Mouse (Mus musculus): ENCODE results near the gene Kif1c. TPM values are rescaled to one million over a fixed set of nuclear protein-coding genes. Genes with fewer than 3 reads are reported as not detected.

Kif1c gene
- polyA plus RNA-seq, 1 experiment from 2014 or later = 1.3 TPM

GRCm38 (mm10) chr11:70721072-70721471, 20.7 kb downstream of the Kif1c start:
- peaks cover 52% of the 10 kb centered on the region for H3K36me3 ChIP-seq (ENCODE audit: control insufficient read depth, insufficient read depth, low read length)
- H3K27ac ChIP-seq (ENCODE audit: low read depth, low read length) = no peak overlapping the region
- no peak for ATAC-seq

GRCm38 (mm10) chr11:70724706-70725105, 24.4 kb downstream of the Kif1c start:
- Histone ChIP-seq H3K9ac (ENCODE audit: low read depth, low read length) (no peak overlapping the region), H3K9me3 (ENCODE audit: control insufficient read depth, low read length) (no peaks in the 10 kb centered on the region), H3K27ac (ENCODE audit: low read depth, low read length) (no peak overlapping the region), H3K4me2 (ENCODE audit: low read length) (no peak overlapping the region), H3K36me3 (ENCODE audit: control insufficient read depth, insufficient read depth, low read length) (peaks cover 56% of the 10 kb centered on the region), H3K4me1 (ENCODE audit: control insufficient read depth, insufficient read depth, low read depth, low read length) (no peaks in the 10 kb centered on the region), H3K27me3 (replicated peaks; ENCODE audit: control insufficient read depth, insufficient read depth, low read length) (no peaks in the 10 kb centered on the region), H3K4me3 (ENCODE audit: low read length) (no peak overlapping the region)
- 92% methylated on average over 9 of the region's 9 CpGs for WGBS
- ATAC-seq = no peak

More at GRCm38 (mm10) chr11:70721072-70721471, 20.7 kb downstream of the Kif1c start:
- 95% methylated on average over 3 of the region's 3 CpGs for WGBS
- Histone ChIP-seq H3K27me3 (replicated peaks; ENCODE audit: control insufficient read depth, insufficient read depth, low read length) (no peaks in the 10 kb centered on the region), H3K4me3 (ENCODE audit: low read length) (no peak overlapping the region), H3K9me3 (ENCODE audit: control insufficient read depth, low read length) (no peaks in the 10 kb centered on the region), H3K4me2 (ENCODE audit: low read length) (no peak overlapping the region), H3K9ac (ENCODE audit: low read depth, low read length) (no peak overlapping the region), H3K4me1 (ENCODE audit: control insufficient read depth, insufficient read depth, low read depth, low read length) (no peaks in the 10 kb centered on the region)

GRCm38 (mm10) chr11:70726585-70726984, 26.2 kb downstream of the Kif1c start:
- Histone ChIP-seq H3K4me2 (ENCODE audit: low read length) (no peak overlapping the region), H3K9me3 (ENCODE audit: control insufficient read depth, low read length) (no peaks in the 10 kb centered on the region), H3K9ac (ENCODE audit: low read depth, low read length) (no peak overlapping the region), H3K4me1 (ENCODE audit: control insufficient read depth, insufficient read depth, low read depth, low read length) (no peaks in the 10 kb centered on the region), H3K27me3 (replicated peaks; ENCODE audit: control insufficient read depth, insufficient read depth, low read length) (no peaks in the 10 kb centered on the region), H3K27ac (ENCODE audit: low read depth, low read length) (no peak overlapping the region), H3K36me3 (ENCODE audit: control insufficient read depth, insufficient read depth, low read length) (peaks cover 45% of the 10 kb centered on the region), H3K4me3 (ENCODE audit: low read length) (no peak overlapping the region)
- ATAC-seq = no peak
- 91% methylated on average over 2 of the region's 2 CpGs for WGBS

- H3K4me2 ChIP-seq (ENCODE audit: low read length) = no peak overlapping the region
- 87% methylated on average over 5 of the region's 5 CpGs for WGBS
- no peak for ATAC-seq
These were observed 27.0 kb downstream of the Kif1c start for GRCm38 (mm10) chr11:70727385-70727784.

GRCm38 (mm10) chr11:70730427-70731038, 30.2 kb downstream of the Kif1c start:
- Histone ChIP-seq H3K4me1 (ENCODE audit: control insufficient read depth, insufficient read depth, low read depth, low read length) (no peaks in the 10 kb centered on the region), H3K4me3 (ENCODE audit: low read length) (no peak overlapping the region), H3K36me3 (ENCODE audit: control insufficient read depth, insufficient read depth, low read length) (peaks cover 28% of the 10 kb centered on the region), H3K9me3 (ENCODE audit: control insufficient read depth, low read length) (no peaks in the 10 kb centered on the region), H3K27ac (ENCODE audit: low read depth, low read length) (peak overlapping the region; percentile 48), H3K4me2 (ENCODE audit: low read length) (no peak overlapping the region), H3K27me3 (replicated peaks; ENCODE audit: control insufficient read depth, insufficient read depth, low read length) (no peaks in the 10 kb centered on the region), H3K9ac (ENCODE audit: low read depth, low read length) (no peak overlapping the region)
- ATAC-seq = no peak
- 83% methylated on average over 9 of the region's 9 CpGs for WGBS

More at GRCm38 (mm10) chr11:70727385-70727784, 27.0 kb downstream of the Kif1c start:
- H3K4me1 ChIP-seq (ENCODE audit: control insufficient read depth, insufficient read depth, low read depth, low read length) = no peaks in the 10 kb centered on the region
- H3K27ac ChIP-seq (ENCODE audit: low read depth, low read length) = no peak overlapping the region
- no peak overlapping the region for H3K9ac ChIP-seq (ENCODE audit: low read depth, low read length)
- no peaks in the 10 kb centered on the region for H3K9me3 ChIP-seq (ENCODE audit: control insufficient read depth, low read length)
- H3K27me3 ChIP-seq (replicated peaks; ENCODE audit: control insufficient read depth, insufficient read depth, low read length) = no peaks in the 10 kb centered on the region
- peaks cover 45% of the 10 kb centered on the region for H3K36me3 ChIP-seq (ENCODE audit: control insufficient read depth, insufficient read depth, low read length)
- no peak overlapping the region for H3K4me3 ChIP-seq (ENCODE audit: low read length)

GRCm38 (mm10) chr11:70731178-70731577, 30.8 kb downstream of the Kif1c start:
- Histone ChIP-seq H3K27me3 (replicated peaks; ENCODE audit: control insufficient read depth, insufficient read depth, low read length) (no peaks in the 10 kb centered on the region), H3K36me3 (ENCODE audit: control insufficient read depth, insufficient read depth, low read length) (peaks cover 21% of the 10 kb centered on the region), H3K4me2 (ENCODE audit: low read length) (no peak overlapping the region), H3K9me3 (ENCODE audit: control insufficient read depth, low read length) (no peaks in the 10 kb centered on the region), H3K4me3 (ENCODE audit: low read length) (no peak overlapping the region), H3K4me1 (ENCODE audit: control insufficient read depth, insufficient read depth, low read depth, low read length) (no peaks in the 10 kb centered on the region), H3K9ac (ENCODE audit: low read depth, low read length) (no peak overlapping the region), H3K27ac (ENCODE audit: low read depth, low read length) (peak overlapping the region; percentile 48)
- 47% methylated on average over 5 of the region's 5 CpGs for WGBS
- ATAC-seq = peak; percentile 86

- Histone ChIP-seq H3K4me3 (ENCODE audit: low read length) (no peak overlapping the region), H3K27ac (ENCODE audit: low read depth, low read length) (no peak overlapping the region), H3K27me3 (replicated peaks; ENCODE audit: control insufficient read depth, insufficient read depth, low read length) (no peaks in the 10 kb centered on the region), H3K36me3 (ENCODE audit: control insufficient read depth, insufficient read depth, low read length) (peaks cover 5% of the 10 kb centered on the region), H3K9me3 (ENCODE audit: control insufficient read depth, low read length) (no peaks in the 10 kb centered on the region), H3K9ac (ENCODE audit: low read depth, low read length) (no peak overlapping the region), H3K4me2 (ENCODE audit: low read length) (no peak overlapping the region), H3K4me1 (ENCODE audit: control insufficient read depth, insufficient read depth, low read depth, low read length) (no peaks in the 10 kb centered on the region)
- no peak for ATAC-seq
- 79% methylated on average over 5 of the region's 5 CpGs for WGBS
These were observed 32.9 kb downstream of the Kif1c start for GRCm38 (mm10) chr11:70733256-70733655.

- Histone ChIP-seq H3K4me2 (ENCODE audit: low read length) (no peak overlapping the region), H3K9me3 (ENCODE audit: control insufficient read depth, low read length) (no peaks in the 10 kb centered on the region), H3K9ac (ENCODE audit: low read depth, low read length) (no peak overlapping the region), H3K27ac (ENCODE audit: low read depth, low read length) (no peak overlapping the region), H3K27me3 (replicated peaks; ENCODE audit: control insufficient read depth, insufficient read depth, low read length) (no peaks in the 10 kb centered on the region), H3K36me3 (ENCODE audit: control insufficient read depth, insufficient read depth, low read length) (no peaks in the 10 kb centered on the region), H3K4me3 (ENCODE audit: low read length) (no peak overlapping the region), H3K4me1 (ENCODE audit: control insufficient read depth, insufficient read depth, low read depth, low read length) (no peaks in the 10 kb centered on the region)
- WGBS = 70% methylated on average over 5 of the region's 5 CpGs
- ATAC-seq = no peak
These were observed 37.4 kb downstream of the Kif1c start for GRCm38 (mm10) chr11:70737749-70738148.

GRCm38 (mm10) chr11:70741603-70742002, 41.3 kb downstream of the Kif1c start:
- Histone ChIP-seq H3K4me2 (ENCODE audit: low read length) (no peak overlapping the region), H3K9me3 (ENCODE audit: control insufficient read depth, low read length) (no peaks in the 10 kb centered on the region), H3K4me3 (ENCODE audit: low read length) (no peak overlapping the region), H3K9ac (ENCODE audit: low read depth, low read length) (no peak overlapping the region), H3K27ac (ENCODE audit: low read depth, low read length) (no peak overlapping the region), H3K4me1 (ENCODE audit: control insufficient read depth, insufficient read depth, low read depth, low read length) (no peaks in the 10 kb centered on the region), H3K27me3 (replicated peaks; ENCODE audit: control insufficient read depth, insufficient read depth, low read length) (no peaks in the 10 kb centered on the region), H3K36me3 (ENCODE audit: control insufficient read depth, insufficient read depth, low read length) (no peaks in the 10 kb centered on the region)
- no peak for ATAC-seq
- WGBS = 94% methylated on average over 3 of the region's 3 CpGs
